Mouse (Mus musculus): ENCODE measurements around the gene Stx19.

Gene Stx19

GRCm38 (mm10) chr16:62846498-62847312, 32.2 kb downstream of the Stx19 start, which contains the start of gene Arl13b:
Gene Arl13b (minus strand): TSS chr16:62847040.
- intact Hi-C loops (cut with DNase I) = no loop called here

- intact Hi-C loops (cut with DNase I) = loop anchor here (10.0 kb wide), 1 partner anchor 68 kb away; the partner anchor contains the start of gene Nsun3
These were observed 38.2 kb downstream of the Stx19 start for GRCm38 (mm10) chr16:62852464-62853252.

GRCm38 (mm10) chr16:62853611-62854126, 39.2 kb downstream of the Stx19 start:
- intact Hi-C loops (cut with DNase I) = loop anchor here (10.0 kb wide), 1 partner anchor 69 kb away; the partner anchor contains the start of gene Nsun3

GRCm38 (mm10) chr16:62854191-62855068, 40.0 kb downstream of the Stx19 start, which contains the start of gene Pros1:
Gene Pros1 (plus strand): TSS chr16:62854307.
- intact Hi-C loops (cut with DNase I) = loop anchor here (10.0 kb wide), 1 partner anchor 70 kb away; the partner anchor contains the start of gene Nsun3

GRCm38 (mm10) chr16:62855385-62855784, 40.9 kb downstream of the Stx19 start:
- intact Hi-C loops (cut with DNase I) = loop anchor here (10.0 kb wide), 1 partner anchor 71 kb away; the partner anchor contains the start of gene Nsun3

- intact Hi-C loops (cut with DNase I) = loop anchor here (10.0 kb wide), 1 partner anchor 71 kb away; the partner anchor contains the start of gene Nsun3
These were observed 41.8 kb downstream of the Stx19 start for GRCm38 (mm10) chr16:62856273-62856672.

GRCm38 (mm10) chr16:62857498-62857897, 43.0 kb downstream of the Stx19 start:
- intact Hi-C loops (cut with DNase I) = loop anchor here (10.0 kb wide), 1 partner anchor 73 kb away; the partner anchor contains the start of gene Nsun3

GRCm38 (mm10) chr16:62858018-62858417, 43.5 kb downstream of the Stx19 start:
- intact Hi-C loops (cut with DNase I) = loop anchor here (10.0 kb wide), 1 partner anchor 73 kb away; the partner anchor contains the start of gene Nsun3

GRCm38 (mm10) chr16:62860140-62860539, 45.7 kb downstream of the Stx19 start:
- intact Hi-C loops (cut with DNase I) = no loop called here

GRCm38 (mm10) chr16:62861455-62861854, 47.0 kb downstream of the Stx19 start:
- intact Hi-C loops (cut with DNase I) = no loop called here

GRCm38 (mm10) chr16:62872688-62873117, 58.2 kb downstream of the Stx19 start:
- intact Hi-C loops (cut with DNase I) = no loop called here

GRCm38 (mm10) chr16:62873180-62873579, 58.7 kb downstream of the Stx19 start:
- intact Hi-C loops (cut with DNase I) = no loop called here

Small RNAs within 50 kb of the gene (microRNA-seq; reads per million reads assigned to microRNA genes)
- 0 reads per million in 2 experiments for gene Gm25986

Measured in adrenal gland (tissue).